Comparison of ENCODE assay signal across 10 mouse cellular contexts in genomic region chr11:77498261-77499139, GRCm38 (mm10). TPM values are rescaled to one million over a fixed set of nuclear protein-coding genes. Genes with fewer than 3 reads are reported as not detected.
DNase-seq lines count a peak whose midpoint lies in the region; ATAC-seq and TF ChIP-seq lines count a peak whose summit lies in the region.
"Had no signal": no experiment of that assay in that cellular context is flagged by ENCODE, and none has a peak within 500 bp of the region (broad histone marks: within the 10 kb centered on the region; RNA-seq: fewer than 3 reads in every experiment).

No protein-coding gene starts in this region.

- H3K27me3 ChIP-seq in forebrain, postnatal 0 days (ENCODE audit: insufficient read depth, low read length): no peaks in the 10 kb centered on the region
- no peaks in the 10 kb centered on the region for H3K27me3 ChIP-seq in liver, postnatal 0 days (ENCODE audit: insufficient read depth, low read length)

- no peaks in the 10 kb centered on the region for H3K9me3 ChIP-seq in forebrain, postnatal 0 days (ENCODE audit: low read length)
- no peaks in the 10 kb centered on the region for H3K9me3 ChIP-seq in liver, postnatal 0 days (ENCODE audit: low read length)

- DNase-seq in layer of hippocampus, adult 2 months (ENCODE audit: low spot score in 2 of 2): no peak
- DNase-seq in layer of hippocampus, adult 9-10 months (ENCODE audit: low spot score): no peak
- DNase-seq in cerebellum, postnatal 25 days: peak; percentile 43 to 50
- DNase-seq in forebrain, postnatal 0 days: no peak
- no peak for DNase-seq in liver, postnatal 0 days
- no peak for DNase-seq in urinary bladder, postnatal 25 days (ENCODE audit: low spot score)
- DNase-seq: gastrocnemius, postnatal 36 days had no signal

- no peak for TF ChIP-seq EP300 in liver, postnatal 0 days (IDR thresholded peaks at IDR 0.05; ENCODE audit: low read depth)

- ATAC-seq in forebrain, postnatal 0 days: no peak
- ATAC-seq in liver, postnatal 0 days: no peak
- no peak for ATAC-seq in megakaryocyte, adult 5-6 weeks (ENCODE audit: poor library complexity, severe bottlenecking)

- peaks cover 30% of the 10 kb centered on the region for H3K36me3 ChIP-seq in forebrain, postnatal 0 days (ENCODE audit: insufficient read depth)
- H3K36me3 ChIP-seq in liver, postnatal 0 days (replicated peaks; ENCODE audit: insufficient read depth, low read length): peaks cover 25% of the 10 kb centered on the region

- peak overlapping the region; percentile 18; the same call in 1 of the 2 replicates for H3K9ac ChIP-seq in forebrain, postnatal 0 days
- 0 out of 2 replicates have a peak overlapping the region, but pooled peaks have one; percentile 13 for H3K9ac ChIP-seq in liver, postnatal 0 days (replicated peaks)

- H3K27ac ChIP-seq in layer of hippocampus, adult 2 months: peak overlapping the region; percentile 82
- no peak overlapping the region for H3K27ac ChIP-seq in forebrain, postnatal 0 days (ENCODE audit: low read depth, low read length)
- peak overlapping the region; percentile 57; the same call in 1 of the 2 replicates for H3K27ac ChIP-seq in liver, postnatal 0 days (ENCODE audit: low read depth)

- no peak overlapping the region for H3K4me3 ChIP-seq in layer of hippocampus, adult 2 months
- H3K4me3 ChIP-seq in forebrain, postnatal 0 days (ENCODE audit: low read depth, low read length): no peak overlapping the region
- no peak overlapping the region for H3K4me3 ChIP-seq in liver, postnatal 0 days (ENCODE audit: low read depth, low read length)

- H3K4me1 ChIP-seq in forebrain, postnatal 0 days (ENCODE audit: insufficient read depth): peaks cover 7% of the 10 kb centered on the region
- H3K4me1 ChIP-seq in liver, postnatal 0 days (ENCODE audit: insufficient read depth): peaks cover 33% of the 10 kb centered on the region

- no peak overlapping the region for H3K4me2 ChIP-seq in forebrain, postnatal 0 days (ENCODE audit: low read depth)
- no peak overlapping the region for H3K4me2 ChIP-seq in liver, postnatal 0 days (ENCODE audit: low read depth, low read length)

- no peak for TF ChIP-seq CTCF in layer of hippocampus, adult 2 months (conservative IDR thresholded peaks at IDR 0.05)
- no peak for TF ChIP-seq CTCF in forebrain, postnatal 0 days (IDR thresholded peaks at IDR 0.05; ENCODE audit: low read depth)
- TF ChIP-seq CTCF in liver, postnatal 0 days (IDR thresholded peaks at IDR 0.05; ENCODE audit: low read depth): no peak

- WGBS in forebrain, postnatal 0 days: 80% methylated on average over 12 of the region's 12 CpGs
- WGBS in liver, postnatal 0 days (ENCODE audit: insufficient replicate concordance): 86% methylated on average over 12 of the region's 12 CpGs

RNA-seq across cellular contexts. Expression of gene Git1, which starts 5.1 kb away (rescaled TPM):
- 100 to 1,000 TPM; 295 to 316 TPM for total RNA-seq in layer of hippocampus, adult 2 months (2021)
- 91.2 and 126 TPM in 2 replicates for total RNA-seq in forebrain, postnatal 0 days (2014; rRNA removed)
- 20.1 and 22.1 TPM in 2 replicates for polyA plus RNA-seq in forebrain, postnatal 0 days (2015; fragmentation: Nextera tagmentation; extraction: Ambion mirVana)
- 2.1 and 2.5 TPM in 2 replicates for polyA plus RNA-seq in liver, postnatal 0 days (2015; fragmentation: Nextera tagmentation; extraction: Ambion mirVana)
- total RNA-seq in megakaryocyte, adult 5-6 weeks (2015): 17.6 and 20.0 TPM in 2 replicates
- 12.3 and 18.7 TPM in 2 replicates for total RNA-seq in megakaryocyte, adult 5-6 weeks (2017)

RNA-seq across cellular contexts. Expression of gene Ankrd13b, which starts 9.0 kb away (rescaled TPM):
- 10 to 100 TPM; 80.1 to 81.7 TPM for total RNA-seq in layer of hippocampus, adult 2 months (2021)
- total RNA-seq in forebrain, postnatal 0 days (2014; rRNA removed): 81.7 and 81.9 TPM in 2 replicates
- 55.4 and 56.8 TPM in 2 replicates for polyA plus RNA-seq in forebrain, postnatal 0 days (2015; fragmentation: Nextera tagmentation; extraction: Ambion mirVana)
- 0.53 and 0.72 TPM in 2 replicates for polyA plus RNA-seq in liver, postnatal 0 days (2015; fragmentation: Nextera tagmentation; extraction: Ambion mirVana)
- total RNA-seq in megakaryocyte, adult 5-6 weeks (2015): 2.0 and 2.1 TPM in 2 replicates
- total RNA-seq in megakaryocyte, adult 5-6 weeks (2017): 2.8 and 9.1 TPM in 2 replicates

RNA-seq across cellular contexts. Expression of gene Abhd15, which starts 16.4 kb away (rescaled TPM):
- 1 to 10 TPM; 1.4 to 1.7 TPM for total RNA-seq in layer of hippocampus, adult 2 months (2021)
- total RNA-seq in forebrain, postnatal 0 days (2014; rRNA removed): 1.6 and 1.9 TPM in 2 replicates
- 1.1 and 1.5 TPM in 2 replicates for polyA plus RNA-seq in forebrain, postnatal 0 days (2015; fragmentation: Nextera tagmentation; extraction: Ambion mirVana)
- 16.2 and 18.5 TPM in 2 replicates for polyA plus RNA-seq in liver, postnatal 0 days (2015; fragmentation: Nextera tagmentation; extraction: Ambion mirVana)
- total RNA-seq in megakaryocyte, adult 5-6 weeks (2015): 6.8 and 8.3 TPM in 2 replicates
- total RNA-seq in megakaryocyte, adult 5-6 weeks (2017): 13.8 and 17.0 TPM in 2 replicates

RNA-seq across cellular contexts. Expression of gene Trp53i13, which starts 17.3 kb away (rescaled TPM):
- 1 to 10 TPM; 5.7 to 7.4 TPM for total RNA-seq in layer of hippocampus, adult 2 months (2021)
- 7.7 and 12.4 TPM in 2 replicates for total RNA-seq in forebrain, postnatal 0 days (2014; rRNA removed)
- 12.3 and 12.4 TPM in 2 replicates for polyA plus RNA-seq in forebrain, postnatal 0 days (2015; fragmentation: Nextera tagmentation; extraction: Ambion mirVana)
- 4.8 and 5.4 TPM in 2 replicates for polyA plus RNA-seq in liver, postnatal 0 days (2015; fragmentation: Nextera tagmentation; extraction: Ambion mirVana)
- 6.2 and 6.5 TPM in 2 replicates for total RNA-seq in megakaryocyte, adult 5-6 weeks (2015)
- 5.0 and 5.8 TPM in 2 replicates for total RNA-seq in megakaryocyte, adult 5-6 weeks (2017)

RNA-seq across cellular contexts. Expression of gene Gm10392, which starts 20.5 kb away (rescaled TPM):
- not detected for total RNA-seq in layer of hippocampus, adult 2 months (2021)
- total RNA-seq in forebrain, postnatal 0 days (2014; rRNA removed): not detected in 2 replicates
- not detected in 2 replicates for polyA plus RNA-seq in forebrain, postnatal 0 days (2015; fragmentation: Nextera tagmentation; extraction: Ambion mirVana)
- 0.18 and 0.28 TPM in 2 replicates for polyA plus RNA-seq in liver, postnatal 0 days (2015; fragmentation: Nextera tagmentation; extraction: Ambion mirVana)
- not detected in 2 replicates for total RNA-seq in megakaryocyte, adult 5-6 weeks (2015)
- 0.51 and 1.8 TPM in 2 replicates for total RNA-seq in megakaryocyte, adult 5-6 weeks (2017)
- total RNA-seq: adrenal gland, postnatal 4 days; gastrocnemius, postnatal 36 days had no signal
- polyA plus RNA-seq: neural tube, embryonic 11.5 days had no signal

Comparison
In these comparisons a context has a peak if more than half of its experiments do, and no peak if none do; other contexts are left out.
1. DNase-seq: peak in cerebellum, postnatal 25 days (2 of 2); none in layer of hippocampus, adult 2 months (0 of 2), layer of hippocampus, adult 9-10 months (single experiment), forebrain, postnatal 0 days (single experiment), liver, postnatal 0 days (single experiment) and urinary bladder, postnatal 25 days (single experiment).